Mouse (Mus musculus): ENCODE measurements around the gene Hnrnpab. TPM values are rescaled to one million over a fixed set of nuclear protein-coding genes. Genes with fewer than 3 reads are reported as not detected.

Hnrnpab gene
- polyA plus RNA-seq, 1 experiment from 2014 or later: 530 TPM

GRCm38 (mm10) chr11:51607096-51607738 lies 570 bp upstream of the Hnrnpab start:
- Histone ChIP-seq H3K9ac (replicated peaks; ENCODE audit: low read length) (peak overlapping the region; percentile 99), H3K27ac (replicated peaks; ENCODE audit: low read depth, low read length) (peak overlapping the region; percentile 94), H3K4me2 (ENCODE audit: low read length) (peak overlapping the region; percentile 71), H3K36me3 (ENCODE audit: control insufficient read depth, insufficient read depth, low read length) (peaks cover 27% of the 10 kb centered on the region), H3K27me3 (ENCODE audit: control insufficient read depth, insufficient read depth, low read length) (no peaks in the 10 kb centered on the region), H3K4me1 (ENCODE audit: control insufficient read depth, insufficient read depth, low read length) (peaks cover 20% of the 10 kb centered on the region), H3K4me3 (replicated peaks; ENCODE audit: low read depth, low read length) (peak overlapping the region; percentile 96), H3K9me3 (ENCODE audit: control insufficient read depth, low read length) (no peaks in the 10 kb centered on the region)
- 11% methylated on average over 15 of the region's 15 CpGs for WGBS
- DNase-seq: no peak
- ATAC-seq (ENCODE audit: low FRiP score, low TSS enrichment): peak; percentile 53; the same call in 1 of the 2 replicates

GRCm38 (mm10) chr11:51605602-51606446 lies 823 bp downstream of the Hnrnpab start:
- under 1% methylated on average over 80 of the region's 81 CpGs for WGBS
- H3K4me2 ChIP-seq (ENCODE audit: low read length): peak overlapping the region; percentile 94
- peak overlapping the region; percentile 99 for H3K9ac ChIP-seq (replicated peaks; ENCODE audit: low read length)
- DNase-seq (peak; percentile 86), ATAC-seq (ENCODE audit: low FRiP score, low TSS enrichment) (peak; percentile 67)
- H3K9me3 ChIP-seq (ENCODE audit: control insufficient read depth, low read length): no peaks in the 10 kb centered on the region
- H3K27me3 ChIP-seq (ENCODE audit: control insufficient read depth, insufficient read depth, low read length): no peaks in the 10 kb centered on the region
- H3K4me1 ChIP-seq (ENCODE audit: control insufficient read depth, insufficient read depth, low read length): peaks cover 20% of the 10 kb centered on the region
- H3K27ac ChIP-seq (replicated peaks; ENCODE audit: low read depth, low read length): peak overlapping the region; percentile 94
- peak overlapping the region; percentile 96 for H3K4me3 ChIP-seq (replicated peaks; ENCODE audit: low read depth, low read length)
- peaks cover 41% of the 10 kb centered on the region for H3K36me3 ChIP-seq (ENCODE audit: control insufficient read depth, insufficient read depth, low read length)

- DNase-seq: no peak
- no peak overlapping the region for H3K27ac ChIP-seq (replicated peaks; ENCODE audit: low read depth, low read length)
- no peaks in the 10 kb centered on the region for H3K9me3 ChIP-seq (ENCODE audit: control insufficient read depth, low read length)
- no peak overlapping the region for H3K4me3 ChIP-seq (replicated peaks; ENCODE audit: low read depth, low read length)
- peaks cover 15% of the 10 kb centered on the region for H3K4me1 ChIP-seq (ENCODE audit: control insufficient read depth, insufficient read depth, low read length)
- H3K4me2 ChIP-seq (ENCODE audit: low read length): no peak overlapping the region
- 86% methylated on average over 3 of the region's 3 CpGs for WGBS
- no peaks in the 10 kb centered on the region for H3K27me3 ChIP-seq (ENCODE audit: control insufficient read depth, insufficient read depth, low read length)
- peaks cover 76% of the 10 kb centered on the region for H3K36me3 ChIP-seq (ENCODE audit: control insufficient read depth, insufficient read depth, low read length)
- ATAC-seq (ENCODE audit: low FRiP score, low TSS enrichment): no peak
- no peak overlapping the region for H3K9ac ChIP-seq (replicated peaks; ENCODE audit: low read length)
These were observed 4.4 kb downstream of the Hnrnpab start for GRCm38 (mm10) chr11:51602253-51602652.

- no peak for DNase-seq
- no peaks in the 10 kb centered on the region for H3K9me3 ChIP-seq (ENCODE audit: control insufficient read depth, low read length)
- H3K4me1 ChIP-seq (ENCODE audit: control insufficient read depth, insufficient read depth, low read length): no peaks in the 10 kb centered on the region
- H3K4me2 ChIP-seq (ENCODE audit: low read length): no peak overlapping the region
- no peak overlapping the region for H3K27ac ChIP-seq (replicated peaks; ENCODE audit: low read depth, low read length)
- H3K4me3 ChIP-seq (replicated peaks; ENCODE audit: low read depth, low read length): no peak overlapping the region
- no peak for ATAC-seq (ENCODE audit: low FRiP score, low TSS enrichment)
- peaks cover 97% of the 10 kb centered on the region for H3K36me3 ChIP-seq (ENCODE audit: control insufficient read depth, insufficient read depth, low read length)
- no peaks in the 10 kb centered on the region for H3K27me3 ChIP-seq (ENCODE audit: control insufficient read depth, insufficient read depth, low read length)
- H3K9ac ChIP-seq (replicated peaks; ENCODE audit: low read length): no peak overlapping the region
- WGBS: 87% methylated on average over 2 of the region's 2 CpGs
These were observed 9.1 kb downstream of the Hnrnpab start for GRCm38 (mm10) chr11:51597553-51597952.

GRCm38 (mm10) chr11:51595459-51596083 lies 11.1 kb downstream of the Hnrnpab start:
- peaks cover 98% of the 10 kb centered on the region for H3K36me3 ChIP-seq (ENCODE audit: control insufficient read depth, insufficient read depth, low read length)
- H3K9ac ChIP-seq (replicated peaks; ENCODE audit: low read length): no peak overlapping the region
- no peaks in the 10 kb centered on the region for H3K9me3 ChIP-seq (ENCODE audit: control insufficient read depth, low read length)
- ATAC-seq (ENCODE audit: low FRiP score, low TSS enrichment): no peak
- H3K27me3 ChIP-seq (ENCODE audit: control insufficient read depth, insufficient read depth, low read length): no peaks in the 10 kb centered on the region
- H3K4me3 ChIP-seq (replicated peaks; ENCODE audit: low read depth, low read length): no peak overlapping the region
- 93% methylated on average over 1 of the region's 1 CpGs for WGBS
- H3K4me1 ChIP-seq (ENCODE audit: control insufficient read depth, insufficient read depth, low read length): no peaks in the 10 kb centered on the region
- no peak overlapping the region for H3K4me2 ChIP-seq (ENCODE audit: low read length)
- DNase-seq: no peak
- no peak overlapping the region for H3K27ac ChIP-seq (replicated peaks; ENCODE audit: low read depth, low read length)

- no peak overlapping the region for H3K4me2 ChIP-seq (ENCODE audit: low read length)
- no peak overlapping the region for H3K4me3 ChIP-seq (replicated peaks; ENCODE audit: low read depth, low read length)
- no peaks in the 10 kb centered on the region for H3K9me3 ChIP-seq (ENCODE audit: control insufficient read depth, low read length)
- 79% methylated on average over 3 of the region's 3 CpGs for WGBS
- H3K4me1 ChIP-seq (ENCODE audit: control insufficient read depth, insufficient read depth, low read length): no peaks in the 10 kb centered on the region
- H3K27ac ChIP-seq (replicated peaks; ENCODE audit: low read depth, low read length): no peak overlapping the region
- ATAC-seq (ENCODE audit: low FRiP score, low TSS enrichment): no peak
- DNase-seq: no peak
- H3K9ac ChIP-seq (replicated peaks; ENCODE audit: low read length): no peak overlapping the region
- H3K36me3 ChIP-seq (ENCODE audit: control insufficient read depth, insufficient read depth, low read length): peaks cover 96% of the 10 kb centered on the region
- no peaks in the 10 kb centered on the region for H3K27me3 ChIP-seq (ENCODE audit: control insufficient read depth, insufficient read depth, low read length)
These were observed 11.8 kb downstream of the Hnrnpab start for GRCm38 (mm10) chr11:51594715-51595350.

- Histone ChIP-seq H3K4me1 (ENCODE audit: control insufficient read depth, insufficient read depth, low read length) (no peaks in the 10 kb centered on the region), H3K4me2 (ENCODE audit: low read length) (no peak overlapping the region), H3K9ac (replicated peaks; ENCODE audit: low read length) (no peak overlapping the region), H3K4me3 (replicated peaks; ENCODE audit: low read depth, low read length) (no peak overlapping the region), H3K9me3 (ENCODE audit: control insufficient read depth, low read length) (no peaks in the 10 kb centered on the region), H3K27me3 (ENCODE audit: control insufficient read depth, insufficient read depth, low read length) (no peaks in the 10 kb centered on the region), H3K27ac (replicated peaks; ENCODE audit: low read depth, low read length) (no peak overlapping the region), H3K36me3 (ENCODE audit: control insufficient read depth, insufficient read depth, low read length) (peaks cover 96% of the 10 kb centered on the region)
- no peak for ATAC-seq (ENCODE audit: low FRiP score, low TSS enrichment)
- DNase-seq: no peak
- 93% methylated on average over 6 of the region's 6 CpGs for WGBS
These were observed 12.8 kb downstream of the Hnrnpab start for GRCm38 (mm10) chr11:51593849-51594248.

GRCm38 (mm10) chr11:51593368-51593767 lies 13.3 kb downstream of the Hnrnpab start:
- H3K4me3 ChIP-seq (replicated peaks; ENCODE audit: low read depth, low read length): no peak overlapping the region
- no peaks in the 10 kb centered on the region for H3K9me3 ChIP-seq (ENCODE audit: control insufficient read depth, low read length)
- H3K27ac ChIP-seq (replicated peaks; ENCODE audit: low read depth, low read length): no peak overlapping the region
- ATAC-seq (ENCODE audit: low FRiP score, low TSS enrichment): no peak
- no peak for DNase-seq
- no peak overlapping the region for H3K9ac ChIP-seq (replicated peaks; ENCODE audit: low read length)
- no peaks in the 10 kb centered on the region for H3K27me3 ChIP-seq (ENCODE audit: control insufficient read depth, insufficient read depth, low read length)
- WGBS: 98% methylated on average over 4 of the region's 4 CpGs
- H3K36me3 ChIP-seq (ENCODE audit: control insufficient read depth, insufficient read depth, low read length): peaks cover 96% of the 10 kb centered on the region
- H3K4me2 ChIP-seq (ENCODE audit: low read length): no peak overlapping the region
- no peaks in the 10 kb centered on the region for H3K4me1 ChIP-seq (ENCODE audit: control insufficient read depth, insufficient read depth, low read length)

Data from midbrain, embryonic 14.5 days (tissue).